Mouse (Mus musculus): ENCODE results near the gene Zdhhc22. TPM values are rescaled to one million over a fixed set of nuclear protein-coding genes. Genes with fewer than 3 reads are reported as not detected.

The Zdhhc22 gene
- 19.1 and 22.9 TPM in 2 replicates for polyA plus RNA-seq (2012; rRNA removed)

GRCm38 (mm10) chr12:86989890-86990754 lies at the start of gene Zdhhc22:
Gene Zdhhc22, minus strand, starts transcription at chr12:86990430.

GRCm38 (mm10) chr12:87021040-87021439 lies 30.8 kb upstream of the Zdhhc22 start, which contains the start of gene Tmem63c:
Gene Tmem63c, plus strand, starts transcription at chr12:87021340.

GRCm38 (mm10) chr12:86946862-86947574 lies 43.2 kb downstream of the Zdhhc22 start, which contains the start of gene Cipc:
Gene Cipc, plus strand, starts transcription at chr12:86947043.

Other genes starting within 250 kb of the Zdhhc22 start
- 51.3 and 63.4 TPM in 2 replicates for gene Irf2bpl, start 105.6 kb downstream of the Zdhhc22 start, polyA plus RNA-seq (2012; rRNA removed)
- gene Cipc, start 43.4 kb downstream of the Zdhhc22 start, polyA plus RNA-seq (2012; rRNA removed) = 57.9 and 58.9 TPM in 2 replicates
- gene Tmem63c, start 30.9 kb upstream of the Zdhhc22 start, polyA plus RNA-seq (2012; rRNA removed) = 28.4 and 28.9 TPM in 2 replicates
- gene Ngb, start 112.1 kb upstream of the Zdhhc22 start, polyA plus RNA-seq (2012; rRNA removed) = 6.0 and 6.8 TPM in 2 replicates
- gene Gstz1, start 156.7 kb upstream of the Zdhhc22 start, polyA plus RNA-seq (2012; rRNA removed) = 62.8 and 64.3 TPM in 2 replicates
- gene Pomt2, start 157.5 kb upstream of the Zdhhc22 start, polyA plus RNA-seq (2012; rRNA removed) = 18.9 and 20.1 TPM in 2 replicates
- 1.7 and 2.4 TPM in 2 replicates for gene Samd15, start 209.3 kb upstream of the Zdhhc22 start, polyA plus RNA-seq (2012; rRNA removed)
- 16.0 and 16.5 TPM in 2 replicates for gene Tmed8, start 210.0 kb upstream of the Zdhhc22 start, polyA plus RNA-seq (2012; rRNA removed)
- gene Noxred1, start 248.3 kb upstream of the Zdhhc22 start, polyA plus RNA-seq (2012; rRNA removed) = 2.2 and 2.9 TPM in 2 replicates

Data from central nervous system, embryonic 18 days (tissue).